Mouse (Mus musculus): ENCODE results near the gene Ubqln1.

Ubqln1 gene

GRCm38 (mm10) chr13:58215592-58216341, at the start of gene Ubqln1:
Ubqln1 (minus strand) TSS chr13:58215653.
- peak; percentile 81 for DNase-seq (ENCODE audit: low read depth, low spot score)

- no peak for DNase-seq (ENCODE audit: low read depth, low spot score)
Observed at GRCm38 (mm10) chr13:58263546-58263945, 48.1 kb upstream of the Ubqln1 start.

GRCm38 (mm10) chr13:58261674-58262073, 46.2 kb upstream of the Ubqln1 start:
- no peak for DNase-seq (ENCODE audit: low read depth, low spot score)

- DNase-seq (ENCODE audit: low read depth, low spot score), result no peak
Observed at GRCm38 (mm10) chr13:58253268-58253667, 37.8 kb upstream of the Ubqln1 start.

GRCm38 (mm10) chr13:58248957-58249356, 33.5 kb upstream of the Ubqln1 start:
- DNase-seq (ENCODE audit: low read depth, low spot score), result no peak

GRCm38 (mm10) chr13:58236536-58236935, 21.1 kb upstream of the Ubqln1 start:
- no peak for DNase-seq (ENCODE audit: low read depth, low spot score)

- no peak for DNase-seq (ENCODE audit: low read depth, low spot score)
Observed at GRCm38 (mm10) chr13:58232611-58233010, 17.2 kb upstream of the Ubqln1 start.

- DNase-seq (ENCODE audit: low read depth, low spot score), result no peak
Observed at GRCm38 (mm10) chr13:58232070-58232469, 16.6 kb upstream of the Ubqln1 start.

- no peak for DNase-seq (ENCODE audit: low read depth, low spot score)
Observed at GRCm38 (mm10) chr13:58228624-58229023, 13.2 kb upstream of the Ubqln1 start.

- DNase-seq (ENCODE audit: low read depth, low spot score), result no peak
Observed at GRCm38 (mm10) chr13:58225694-58226093, 10.2 kb upstream of the Ubqln1 start.

- no peak for DNase-seq (ENCODE audit: low read depth, low spot score)
Observed at GRCm38 (mm10) chr13:58220206-58220605, 4.8 kb upstream of the Ubqln1 start.

- no peak for DNase-seq (ENCODE audit: low read depth, low spot score)
Observed at GRCm38 (mm10) chr13:58217536-58217935, 2.1 kb upstream of the Ubqln1 start.

- DNase-seq (ENCODE audit: low read depth, low spot score), result no peak
Observed at GRCm38 (mm10) chr13:58216395-58216794, 942 bp upstream of the Ubqln1 start.

GRCm38 (mm10) chr13:58215253-58215591, 231 bp downstream of the Ubqln1 start:
- no peak for DNase-seq (ENCODE audit: low read depth, low spot score)

- peak; percentile 24 for DNase-seq (ENCODE audit: low read depth, low spot score)
Observed at GRCm38 (mm10) chr13:58214346-58215252, 854 bp downstream of the Ubqln1 start.

- DNase-seq (ENCODE audit: low read depth, low spot score), result no peak
Observed at GRCm38 (mm10) chr13:58213801-58214200, 1.7 kb downstream of the Ubqln1 start.

GRCm38 (mm10) chr13:58212530-58212929, 2.9 kb downstream of the Ubqln1 start:
- DNase-seq (ENCODE audit: low read depth, low spot score), result no peak

GRCm38 (mm10) chr13:58210441-58210840, 5.0 kb downstream of the Ubqln1 start:
- no peak for DNase-seq (ENCODE audit: low read depth, low spot score)

- DNase-seq (ENCODE audit: low read depth, low spot score), result no peak
Observed at GRCm38 (mm10) chr13:58206084-58206483, 9.4 kb downstream of the Ubqln1 start.

- DNase-seq (ENCODE audit: low read depth, low spot score), result no peak
Observed at GRCm38 (mm10) chr13:58204986-58205385, 10.5 kb downstream of the Ubqln1 start.

GRCm38 (mm10) chr13:58204202-58204601, 11.3 kb downstream of the Ubqln1 start:
- no peak for DNase-seq (ENCODE audit: low read depth, low spot score)

- DNase-seq (ENCODE audit: low read depth, low spot score), result no peak
Observed at GRCm38 (mm10) chr13:58202903-58203302, 12.6 kb downstream of the Ubqln1 start.

GRCm38 (mm10) chr13:58201908-58202307, 13.5 kb downstream of the Ubqln1 start:
- DNase-seq (ENCODE audit: low read depth, low spot score), result no peak

All from c-Kit-negative CD71-positive TER-119-positive erythroid progenitor cells, embryonic 14.5 days (primary cell).